ENCODE assay signal across 7 mouse cellular contexts in the genomic region with DNA sequence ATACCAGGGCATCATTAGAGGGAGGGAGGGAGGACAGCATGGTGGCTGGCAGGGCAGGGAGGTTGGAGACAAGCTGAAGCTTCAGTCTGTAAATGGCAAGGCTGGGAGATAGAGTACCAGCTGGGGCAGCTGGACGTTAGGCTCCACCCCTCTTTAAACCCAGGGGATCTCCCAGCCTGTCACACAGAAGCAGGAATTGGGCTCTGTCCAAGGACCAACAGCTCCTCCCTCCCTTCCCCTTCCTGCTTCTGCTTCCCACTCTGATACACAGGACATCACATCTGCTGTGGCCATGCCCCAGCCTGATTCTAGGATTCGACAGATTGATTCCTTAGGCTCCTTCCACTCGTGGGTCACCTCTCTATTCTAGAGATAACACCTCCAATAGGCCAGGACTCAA. TPM values are rescaled to one million over a fixed set of nuclear protein-coding genes. Genes with fewer than 3 reads are reported as not detected.
A peak's percentile ranks its signal among the peaks of the same experiment; 100 is the strongest.
DNase-seq lines count a peak whose midpoint lies in the region; ATAC-seq lines count a peak whose summit lies in the region.

No protein-coding gene starts in this region.

- no peak overlapping the region for H3K27ac ChIP-seq in forebrain, embryonic 16.5 days (ENCODE audit: low read length)
- no peak overlapping the region for H3K27ac ChIP-seq in liver, embryonic 11.5 days (ENCODE audit: low read depth, low read length)

- WGBS in forebrain, embryonic 16.5 days: 9% methylated on average over 3 of the region's 3 CpGs
- 24% methylated on average over 3 of the region's 3 CpGs for WGBS in liver, embryonic 11.5 days

- H3K4me1 ChIP-seq in forebrain, embryonic 16.5 days (replicated peaks; ENCODE audit: control insufficient read depth, insufficient read depth, low read length): peaks cover 25% of the 10 kb centered on the region
- H3K4me1 ChIP-seq in liver, embryonic 11.5 days (replicated peaks; ENCODE audit: control insufficient read depth, insufficient read depth, low read length): no peaks in the 10 kb centered on the region; the same call in 1 of the 2 replicates

- no peak overlapping the region for H3K4me3 ChIP-seq in forebrain, embryonic 16.5 days (replicated peaks; ENCODE audit: low read length)
- H3K4me3 ChIP-seq in liver, embryonic 11.5 days (ENCODE audit: low read depth, low read length): no peak overlapping the region

- H3K9ac ChIP-seq in forebrain, embryonic 16.5 days (replicated peaks; ENCODE audit: low read depth, low read length): no peak overlapping the region
- no peak overlapping the region for H3K9ac ChIP-seq in liver, embryonic 11.5 days (ENCODE audit: low read depth, low read length)

- no peak overlapping the region for H3K4me2 ChIP-seq in forebrain, embryonic 16.5 days (ENCODE audit: low read length)
- H3K4me2 ChIP-seq in liver, embryonic 11.5 days: no peak overlapping the region

- ATAC-seq in forebrain, embryonic 16.5 days: peak; percentile 15; the same call in 1 of the 2 replicates
- ATAC-seq in hematopoietic stem cell, adult 5-6 weeks (replicated peaks in 1 of 2; ENCODE audit: insufficient read depth in 1 of 2, low FRiP score in 2 of 2, low TSS enrichment in 1 of 2, low read depth in 1 of 2, poor library complexity in 2 of 2, severe bottlenecking in 2 of 2): peak; percentile 43 to 52; a peak in 2 of 4 replicates
- ATAC-seq in liver, embryonic 11.5 days (replicated peaks; ENCODE audit: low FRiP score): no peak

- H3K27me3 ChIP-seq in forebrain, embryonic 16.5 days (replicated peaks; ENCODE audit: control insufficient read depth, insufficient read depth, low read length): no peaks in the 10 kb centered on the region
- H3K27me3 ChIP-seq in liver, embryonic 11.5 days (replicated peaks; ENCODE audit: control insufficient read depth, insufficient read depth, low read length): no peaks in the 10 kb centered on the region

- peaks cover 8% of the 10 kb centered on the region for H3K36me3 ChIP-seq in forebrain, embryonic 16.5 days (ENCODE audit: control insufficient read depth, insufficient read depth)
- H3K36me3 ChIP-seq in liver, embryonic 11.5 days (ENCODE audit: control insufficient read depth, insufficient read depth, low read length): 0 out of 2 replicates have a peak, but pooled peaks cover 2% of the 10 kb centered on the region

- DNase-seq in spleen, postnatal 36 days (ENCODE audit: low spot score in 2 of 2): peak; percentile 35 to 40
- DNase-seq in spleen, postnatal 10 days (ENCODE audit: low spot score in 2 of 2): no peak
- DNase-seq in lung, adult 18-20 months: peak; percentile 83 to 88
- DNase-seq in retina, postnatal 1 day: peak; percentile 81
- no peak for DNase-seq in liver, embryonic 11.5 days (ENCODE audit: low spot score)

- H3K9me3 ChIP-seq in forebrain, embryonic 16.5 days (ENCODE audit: control insufficient read depth, low read length): no peaks in the 10 kb centered on the region
- H3K9me3 ChIP-seq in liver, embryonic 11.5 days (ENCODE audit: control insufficient read depth, low read length): no peaks in the 10 kb centered on the region

RNA-seq across cellular contexts. Expression of a gene that starts 4.7 kb away (rescaled TPM):
- 77.5 and 95.0 TPM in 2 replicates for polyA plus RNA-seq in forebrain, embryonic 16.5 days (2015; fragmentation: Nextera tagmentation; extraction: Ambion mirVana)
- total RNA-seq in hematopoietic stem cell, adult 5-6 weeks (2017): 7.5 and 17.6 TPM in 2 replicates
- 13.7 and 15.4 TPM in 2 replicates for polyA plus RNA-seq in liver, embryonic 11.5 days (2014; fragmentation: Nextera tagmentation; extraction: Ambion mirVana)

RNA-seq across cellular contexts. Expression of a gene that starts 11.2 kb away (rescaled TPM):
- polyA plus RNA-seq in forebrain, embryonic 16.5 days (2015; fragmentation: Nextera tagmentation; extraction: Ambion mirVana): 124 and 125 TPM in 2 replicates
- total RNA-seq in hematopoietic stem cell, adult 5-6 weeks (2017): 40.5 and 55.8 TPM in 2 replicates
- 222 and 242 TPM in 2 replicates for polyA plus RNA-seq in liver, embryonic 11.5 days (2014; fragmentation: Nextera tagmentation; extraction: Ambion mirVana)

RNA-seq across cellular contexts. Expression of a gene that starts 11.6 kb away (rescaled TPM):
- polyA plus RNA-seq in forebrain, embryonic 16.5 days (2015; fragmentation: Nextera tagmentation; extraction: Ambion mirVana): 84.4 and 86.7 TPM in 2 replicates
- total RNA-seq in hematopoietic stem cell, adult 5-6 weeks (2017): 25.1 and 50.5 TPM in 2 replicates
- polyA plus RNA-seq in liver, embryonic 11.5 days (2014; fragmentation: Nextera tagmentation; extraction: Ambion mirVana): 42.7 and 50.1 TPM in 2 replicates

RNA-seq across cellular contexts. Expression of a gene that starts 11.7 kb away (rescaled TPM):
- 4.6 and 9.1 TPM in 2 replicates for polyA plus RNA-seq in forebrain, embryonic 16.5 days (2015; fragmentation: Nextera tagmentation; extraction: Ambion mirVana)
- total RNA-seq in hematopoietic stem cell, adult 5-6 weeks (2017): 1.2 and 4.6 TPM in 2 replicates
- 15.8 and 30.1 TPM in 2 replicates for polyA plus RNA-seq in liver, embryonic 11.5 days (2014; fragmentation: Nextera tagmentation; extraction: Ambion mirVana)

RNA-seq across cellular contexts. Expression of a gene that starts 22.0 kb away (rescaled TPM):
- 1.0 and 1.3 TPM in 2 replicates for polyA plus RNA-seq in forebrain, embryonic 16.5 days (2015; fragmentation: Nextera tagmentation; extraction: Ambion mirVana)
- 4.3 and 4.8 TPM in 2 replicates for total RNA-seq in hematopoietic stem cell, adult 5-6 weeks (2017)
- 0.30 and 0.61 TPM in 2 replicates for polyA plus RNA-seq in liver, embryonic 11.5 days (2014; fragmentation: Nextera tagmentation; extraction: Ambion mirVana)

Comparison
In these comparisons a context has a peak if more than half of its experiments do, and no peak if none do; other contexts are left out.
1. DNase-seq: peak in spleen, postnatal 36 days (2 of 2), lung, adult 18-20 months (2 of 2) and retina, postnatal 1 day (single experiment); none in spleen, postnatal 10 days (0 of 2) and liver, embryonic 11.5 days (single experiment).